Mouse (Mus musculus): ENCODE measurements around the gene C130032M10Rik. TPM values are rescaled to one million over a fixed set of nuclear protein-coding genes. Genes with fewer than 3 reads are reported as not detected.

C130032M10Rik gene
- polyA plus RNA-seq, 1 experiment from 2014 or later: 0.87 TPM

DNA sequence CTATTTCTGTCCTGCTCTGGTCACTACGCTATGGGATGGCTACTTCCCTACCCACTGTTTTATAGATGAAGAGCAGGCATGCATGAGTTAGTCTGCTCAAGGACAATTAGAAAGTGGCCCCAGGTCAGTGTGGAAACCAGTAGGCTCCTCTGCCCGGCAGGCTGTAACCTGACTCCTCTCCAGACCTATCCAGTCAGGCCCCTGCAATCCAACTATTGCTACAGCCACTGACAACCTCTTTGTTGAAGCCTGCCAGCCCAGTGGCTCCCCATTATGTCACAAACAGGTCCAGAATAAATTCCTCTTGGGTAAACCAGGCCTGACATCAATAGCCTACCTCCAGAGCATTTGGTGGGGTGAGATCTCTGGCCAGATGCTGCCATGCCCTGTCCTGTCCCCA lies 21.1 kb downstream of the C130032M10Rik start:
- no peak overlapping the region for H3K4me2 ChIP-seq (ENCODE audit: low read depth, low read length)
- no peak overlapping the region for H3K27ac ChIP-seq (ENCODE audit: low read length)
- no peaks in the 10 kb centered on the region for H3K36me3 ChIP-seq (ENCODE audit: control insufficient read depth, insufficient read depth)
- H3K4me1 ChIP-seq (ENCODE audit: control insufficient read depth, insufficient read depth, low read length): peaks cover 16% of the 10 kb centered on the region
- H3K4me3 ChIP-seq (ENCODE audit: low read length): no peak overlapping the region
- no peaks in the 10 kb centered on the region for H3K9me3 ChIP-seq (replicated peaks; ENCODE audit: control insufficient read depth, low read length)
- no peak overlapping the region for H3K9ac ChIP-seq (ENCODE audit: low read length)
- WGBS: 30% methylated on average over 2 of the region's 2 CpGs
- no peaks in the 10 kb centered on the region for H3K27me3 ChIP-seq (ENCODE audit: control insufficient read depth, insufficient read depth, low read length)
- no peak; the same call in 1 of the 2 replicates for ATAC-seq (replicated peaks; ENCODE audit: extremely low read depth, insufficient read depth, low FRiP score)

DNA sequence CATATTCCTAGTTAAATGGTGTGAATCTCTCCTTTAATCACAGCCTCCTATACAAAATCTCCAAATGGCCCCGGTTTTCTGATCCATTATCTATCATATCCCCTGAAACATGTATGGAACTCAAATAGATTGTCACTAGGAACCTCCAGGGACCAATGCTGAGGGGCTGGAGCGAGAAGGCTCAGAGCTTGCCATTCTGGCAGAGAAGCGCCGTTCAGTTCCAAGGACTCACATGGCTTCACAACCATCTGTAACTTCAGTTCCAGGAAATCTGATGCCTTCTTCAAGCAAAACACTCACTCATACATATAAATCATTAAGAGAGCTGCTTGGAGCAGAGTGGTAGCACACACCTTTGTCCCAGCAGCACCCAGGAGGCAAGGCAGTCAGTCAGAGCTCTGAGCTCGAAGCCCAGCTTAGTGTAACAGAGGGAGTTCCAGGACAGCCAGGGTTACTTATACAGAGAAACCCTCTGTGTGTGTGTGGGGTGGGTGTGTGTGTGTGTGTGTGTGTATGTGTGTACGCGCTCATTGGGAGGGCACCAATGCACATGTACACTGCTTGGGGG lies 23.6 kb downstream of the C130032M10Rik start:
- Histone ChIP-seq H3K27ac (ENCODE audit: low read length) (no peak overlapping the region), H3K4me2 (ENCODE audit: low read depth, low read length) (no peak overlapping the region), H3K9me3 (replicated peaks; ENCODE audit: control insufficient read depth, low read length) (no peaks in the 10 kb centered on the region), H3K4me1 (ENCODE audit: control insufficient read depth, insufficient read depth, low read length) (peaks cover 16% of the 10 kb centered on the region), H3K4me3 (ENCODE audit: low read length) (no peak overlapping the region), H3K9ac (ENCODE audit: low read length) (no peak overlapping the region), H3K36me3 (ENCODE audit: control insufficient read depth, insufficient read depth) (no peaks in the 10 kb centered on the region), H3K27me3 (ENCODE audit: control insufficient read depth, insufficient read depth, low read length) (no peaks in the 10 kb centered on the region)
- ATAC-seq (replicated peaks; ENCODE audit: extremely low read depth, insufficient read depth, low FRiP score): no peak
- 76% methylated on average over 7 of the region's 7 CpGs for WGBS

DNA sequence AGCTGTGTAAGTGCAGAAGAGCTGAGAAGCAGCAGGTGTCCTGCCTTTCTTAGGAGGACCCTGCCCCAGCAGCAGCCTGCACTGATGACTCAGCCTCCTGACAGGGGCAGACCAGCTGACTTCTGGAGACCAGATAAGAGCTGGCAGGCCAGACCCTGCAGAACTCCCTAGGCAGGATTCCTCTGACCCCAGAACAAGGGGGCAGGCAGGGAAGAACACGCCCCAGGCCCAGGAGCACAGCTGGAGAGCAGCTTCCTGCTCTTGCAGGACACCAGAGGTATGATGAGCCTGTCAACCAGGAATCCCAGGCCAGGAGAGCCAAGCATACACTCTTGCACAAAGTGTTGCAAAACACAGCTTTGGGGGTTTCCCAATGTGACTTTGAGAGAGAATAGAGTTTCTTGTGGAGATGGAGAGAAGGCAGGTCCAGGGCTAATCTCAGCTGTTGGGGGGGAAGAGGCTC lies 25.8 kb downstream of the C130032M10Rik start:
- Histone ChIP-seq H3K27me3 (ENCODE audit: control insufficient read depth, insufficient read depth, low read length) (no peaks in the 10 kb centered on the region), H3K9me3 (replicated peaks; ENCODE audit: control insufficient read depth, low read length) (no peaks in the 10 kb centered on the region), H3K27ac (ENCODE audit: low read length) (no peak overlapping the region), H3K36me3 (ENCODE audit: control insufficient read depth, insufficient read depth) (no peaks in the 10 kb centered on the region), H3K4me1 (ENCODE audit: control insufficient read depth, insufficient read depth, low read length) (peaks cover 24% of the 10 kb centered on the region), H3K4me3 (ENCODE audit: low read length) (no peak overlapping the region), H3K4me2 (ENCODE audit: low read depth, low read length) (no peak overlapping the region), H3K9ac (ENCODE audit: low read length) (no peak overlapping the region)
- WGBS: 21% methylated on average over 1 of the region's 1 CpGs
- ATAC-seq (replicated peaks; ENCODE audit: extremely low read depth, insufficient read depth, low FRiP score): peak; percentile 73; the same call in 1 of the 2 replicates

DNA sequence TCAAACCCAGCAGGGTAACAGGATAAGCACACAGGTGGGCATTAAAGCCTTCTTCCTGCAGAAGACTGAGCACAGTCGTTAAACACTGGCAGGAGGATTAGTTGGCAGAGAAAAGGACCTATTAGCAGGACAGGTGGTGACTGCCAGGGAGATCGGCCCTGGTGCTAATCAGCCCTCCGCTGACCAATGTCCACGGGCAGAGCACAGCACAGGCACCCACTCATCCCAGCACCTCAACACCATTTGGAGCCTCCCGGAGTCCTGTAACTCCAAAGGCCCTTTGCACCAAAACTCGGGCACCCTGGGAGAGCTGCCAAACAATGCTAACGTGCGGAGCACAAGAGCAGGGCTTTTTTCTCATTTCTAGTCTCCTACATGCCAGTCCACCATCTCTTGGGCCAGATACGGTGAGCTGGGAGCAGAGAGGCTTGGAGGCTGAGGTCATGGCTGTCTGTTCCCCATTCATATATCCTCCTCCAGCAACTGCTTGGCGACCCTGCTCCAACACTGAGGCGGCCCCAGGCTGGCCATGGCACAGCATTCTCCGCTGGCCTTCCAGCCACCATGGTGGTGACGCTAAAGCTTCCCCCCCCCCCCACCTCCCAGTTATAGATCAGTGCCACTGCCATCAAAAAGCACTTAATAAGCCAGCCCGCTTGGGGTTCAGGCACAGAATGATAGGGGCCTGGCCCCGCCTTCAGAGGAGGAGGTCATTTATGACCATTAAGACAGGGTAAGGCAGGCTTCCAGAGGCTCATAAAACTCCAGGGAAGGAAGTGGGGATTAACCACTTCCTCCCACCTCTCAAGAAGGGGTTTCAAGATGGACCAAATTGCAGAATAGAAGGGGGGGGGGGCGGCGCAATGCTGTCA lies 28.6 kb downstream of the C130032M10Rik start:
- no peak overlapping the region for H3K27ac ChIP-seq (ENCODE audit: low read length)
- WGBS: 58% methylated on average over 17 of the region's 17 CpGs
- no peaks in the 10 kb centered on the region for H3K9me3 ChIP-seq (replicated peaks; ENCODE audit: control insufficient read depth, low read length)
- no peak overlapping the region for H3K4me2 ChIP-seq (ENCODE audit: low read depth, low read length)
- peaks cover 15% of the 10 kb centered on the region for H3K4me1 ChIP-seq (ENCODE audit: control insufficient read depth, insufficient read depth, low read length)
- no peaks in the 10 kb centered on the region for H3K27me3 ChIP-seq (ENCODE audit: control insufficient read depth, insufficient read depth, low read length)
- H3K36me3 ChIP-seq (ENCODE audit: control insufficient read depth, insufficient read depth): no peaks in the 10 kb centered on the region
- no peak overlapping the region for H3K9ac ChIP-seq (ENCODE audit: low read length)
- ATAC-seq (replicated peaks; ENCODE audit: extremely low read depth, insufficient read depth, low FRiP score): no peak
- no peak overlapping the region for H3K4me3 ChIP-seq (ENCODE audit: low read length)

DNA sequence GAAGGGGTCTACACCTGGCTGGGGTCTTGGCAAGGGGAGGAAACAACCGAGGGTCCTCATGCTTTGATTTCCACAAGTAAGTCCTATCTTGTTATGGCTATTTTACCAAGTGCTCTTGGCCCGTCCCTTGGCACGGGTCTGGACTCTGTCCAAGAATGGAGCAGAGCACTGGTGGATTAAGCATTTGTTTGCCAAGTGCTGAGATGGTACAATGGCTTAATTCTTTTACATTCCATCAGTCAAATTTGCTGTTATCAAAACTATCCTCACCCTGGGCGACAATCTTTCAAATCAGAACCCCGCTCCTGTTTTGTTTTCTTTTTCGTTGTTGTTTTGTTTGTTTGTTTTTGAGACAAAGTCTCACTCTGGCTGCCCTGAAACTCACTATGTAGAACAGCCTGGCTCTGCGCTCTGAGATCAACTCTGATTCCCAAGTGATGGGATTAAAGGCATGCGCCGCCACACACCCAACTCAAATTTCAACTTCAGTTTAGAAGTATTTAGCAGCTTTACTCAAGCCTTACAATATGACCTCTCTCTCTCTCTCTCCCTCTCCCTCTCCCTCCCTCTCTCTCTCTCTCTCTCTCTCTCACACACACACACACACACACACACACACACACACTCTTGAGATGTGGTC lies 29.4 kb downstream of the C130032M10Rik start:
- H3K27ac ChIP-seq (ENCODE audit: low read length): no peak overlapping the region
- WGBS: 39% methylated on average over 9 of the region's 9 CpGs
- H3K27me3 ChIP-seq (ENCODE audit: control insufficient read depth, insufficient read depth, low read length): no peaks in the 10 kb centered on the region
- no peak overlapping the region for H3K9ac ChIP-seq (ENCODE audit: low read length)
- H3K9me3 ChIP-seq (replicated peaks; ENCODE audit: control insufficient read depth, low read length): no peaks in the 10 kb centered on the region
- H3K36me3 ChIP-seq (ENCODE audit: control insufficient read depth, insufficient read depth): no peaks in the 10 kb centered on the region
- H3K4me1 ChIP-seq (ENCODE audit: control insufficient read depth, insufficient read depth, low read length): peaks cover 15% of the 10 kb centered on the region
- ATAC-seq (replicated peaks; ENCODE audit: extremely low read depth, insufficient read depth, low FRiP score): no peak
- H3K4me3 ChIP-seq (ENCODE audit: low read length): no peak overlapping the region
- no peak overlapping the region for H3K4me2 ChIP-seq (ENCODE audit: low read depth, low read length)

DNA sequence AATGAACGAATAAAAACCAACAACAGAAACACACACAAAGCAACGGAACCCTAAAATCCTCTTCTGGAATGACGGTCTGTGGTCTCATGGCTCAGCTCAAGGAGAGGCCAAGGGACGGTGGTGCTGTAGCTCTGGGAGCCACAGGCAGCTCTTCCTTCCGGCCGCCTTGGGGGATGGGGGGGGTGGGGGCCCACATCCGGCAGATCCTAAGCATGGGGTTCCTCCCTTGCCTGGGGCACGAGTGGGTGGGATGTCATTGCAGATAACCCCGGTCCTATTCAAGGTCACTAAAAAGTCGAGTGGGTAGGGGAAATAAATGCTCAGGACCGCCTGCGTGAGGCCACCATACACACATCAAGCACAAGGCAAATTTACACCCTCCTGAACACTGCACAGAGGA lies 31.3 kb downstream of the C130032M10Rik start:
- Histone ChIP-seq H3K36me3 (ENCODE audit: control insufficient read depth, insufficient read depth) (no peaks in the 10 kb centered on the region), H3K4me3 (ENCODE audit: low read length) (no peak overlapping the region), H3K9me3 (replicated peaks; ENCODE audit: control insufficient read depth, low read length) (no peaks in the 10 kb centered on the region), H3K27ac (ENCODE audit: low read length) (no peak overlapping the region), H3K4me2 (ENCODE audit: low read depth, low read length) (no peak overlapping the region), H3K27me3 (ENCODE audit: control insufficient read depth, insufficient read depth, low read length) (no peaks in the 10 kb centered on the region), H3K9ac (ENCODE audit: low read length) (no peak overlapping the region), H3K4me1 (ENCODE audit: control insufficient read depth, insufficient read depth, low read length) (peaks cover 8% of the 10 kb centered on the region)
- ATAC-seq (replicated peaks; ENCODE audit: extremely low read depth, insufficient read depth, low FRiP score): peak; percentile 64; the same call in 1 of the 2 replicates
- WGBS: 48% methylated on average over 12 of the region's 12 CpGs

DNA sequence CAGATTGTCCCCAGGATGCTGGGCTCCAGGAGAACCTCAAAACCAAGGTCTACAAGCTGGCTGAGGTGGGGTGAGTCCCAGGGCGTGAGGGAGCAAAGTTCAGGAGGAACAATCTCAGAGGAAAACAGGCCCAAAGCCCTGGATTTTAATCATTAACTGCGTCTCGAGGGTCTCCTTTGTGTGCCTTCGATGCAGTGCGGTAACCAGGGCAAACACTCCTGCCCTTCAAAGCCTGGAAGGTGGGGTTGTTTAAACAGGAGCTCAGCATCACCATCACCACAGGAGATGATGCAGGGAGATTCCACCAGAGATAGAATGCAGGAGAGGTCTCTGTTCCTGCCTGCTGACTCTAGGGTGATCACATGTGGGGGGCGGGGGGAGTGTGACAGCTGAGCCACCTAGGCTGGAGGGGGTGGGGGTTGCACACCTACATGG lies 32.2 kb downstream of the C130032M10Rik start:
- no peak overlapping the region for H3K27ac ChIP-seq (ENCODE audit: low read length)
- no peak overlapping the region for H3K4me2 ChIP-seq (ENCODE audit: low read depth, low read length)
- H3K27me3 ChIP-seq (ENCODE audit: control insufficient read depth, insufficient read depth, low read length): no peaks in the 10 kb centered on the region
- WGBS: 68% methylated on average over 6 of the region's 6 CpGs
- ATAC-seq (replicated peaks; ENCODE audit: extremely low read depth, insufficient read depth, low FRiP score): no peak
- H3K4me3 ChIP-seq (ENCODE audit: low read length): no peak overlapping the region
- no peaks in the 10 kb centered on the region for H3K9me3 ChIP-seq (replicated peaks; ENCODE audit: control insufficient read depth, low read length)
- H3K4me1 ChIP-seq (ENCODE audit: control insufficient read depth, insufficient read depth, low read length): peaks cover 8% of the 10 kb centered on the region
- no peaks in the 10 kb centered on the region for H3K36me3 ChIP-seq (ENCODE audit: control insufficient read depth, insufficient read depth)
- H3K9ac ChIP-seq (ENCODE audit: low read length): no peak overlapping the region

DNA sequence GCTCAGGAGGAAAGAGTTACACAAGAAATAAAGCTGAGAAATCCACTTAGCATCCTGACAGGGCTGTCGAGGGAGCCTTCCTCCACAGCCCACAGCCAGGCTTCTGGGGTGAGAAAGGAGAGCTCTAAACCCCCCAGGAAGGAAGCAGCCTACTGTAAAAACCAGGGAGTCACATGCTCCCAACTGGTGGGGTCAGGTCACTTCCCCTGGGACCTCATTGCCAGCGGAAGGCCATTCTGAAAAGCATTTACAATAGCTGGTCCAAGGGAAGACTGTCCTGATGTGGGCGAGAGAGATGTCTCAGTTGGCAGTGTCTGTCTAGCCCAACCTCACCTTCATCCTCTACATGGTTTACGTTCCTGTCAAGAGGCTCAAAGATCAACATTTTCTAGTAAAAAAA lies 33.0 kb downstream of the C130032M10Rik start:
- Histone ChIP-seq H3K27me3 (ENCODE audit: control insufficient read depth, insufficient read depth, low read length) (no peaks in the 10 kb centered on the region), H3K27ac (ENCODE audit: low read length) (no peak overlapping the region), H3K9me3 (replicated peaks; ENCODE audit: control insufficient read depth, low read length) (no peaks in the 10 kb centered on the region), H3K4me2 (ENCODE audit: low read depth, low read length) (no peak overlapping the region), H3K9ac (ENCODE audit: low read length) (no peak overlapping the region), H3K36me3 (ENCODE audit: control insufficient read depth, insufficient read depth) (no peaks in the 10 kb centered on the region), H3K4me1 (ENCODE audit: control insufficient read depth, insufficient read depth, low read length) (peaks cover 8% of the 10 kb centered on the region), H3K4me3 (ENCODE audit: low read length) (no peak overlapping the region)
- no peak for ATAC-seq (replicated peaks; ENCODE audit: extremely low read depth, insufficient read depth, low FRiP score)
- 56% methylated on average over 4 of the region's 4 CpGs for WGBS

DNA sequence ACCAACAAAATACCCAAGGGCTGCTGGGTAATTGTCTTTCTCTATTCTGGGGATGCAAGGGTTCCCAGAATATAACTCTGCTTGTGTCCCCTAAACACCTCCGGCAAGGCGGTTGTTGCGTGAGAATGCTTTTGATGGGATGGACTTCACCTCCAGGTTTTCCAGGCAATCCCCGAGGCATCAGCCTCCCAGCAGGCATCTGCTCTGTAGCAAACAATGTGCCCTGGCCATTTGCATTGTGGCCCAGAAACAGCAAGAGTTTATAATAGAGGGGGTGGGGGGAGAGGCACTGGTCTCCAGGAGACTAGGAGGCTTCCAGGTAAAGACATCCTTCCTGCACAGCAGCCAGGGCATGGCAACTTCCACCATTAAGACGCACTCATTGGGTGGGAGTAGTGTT lies 33.6 kb downstream of the C130032M10Rik start:
- H3K27ac ChIP-seq (ENCODE audit: low read length): no peak overlapping the region
- no peaks in the 10 kb centered on the region for H3K9me3 ChIP-seq (replicated peaks; ENCODE audit: control insufficient read depth, low read length)
- WGBS: 62% methylated on average over 5 of the region's 5 CpGs
- H3K4me3 ChIP-seq (ENCODE audit: low read length): no peak overlapping the region
- H3K9ac ChIP-seq (ENCODE audit: low read length): no peak overlapping the region
- H3K27me3 ChIP-seq (ENCODE audit: control insufficient read depth, insufficient read depth, low read length): no peaks in the 10 kb centered on the region
- no peak for ATAC-seq (replicated peaks; ENCODE audit: extremely low read depth, insufficient read depth, low FRiP score)
- H3K36me3 ChIP-seq (ENCODE audit: control insufficient read depth, insufficient read depth): no peaks in the 10 kb centered on the region
- peaks cover 10% of the 10 kb centered on the region for H3K4me1 ChIP-seq (ENCODE audit: control insufficient read depth, insufficient read depth, low read length)
- no peak overlapping the region for H3K4me2 ChIP-seq (ENCODE audit: low read depth, low read length)

Measured in heart, embryonic 16.5 days (tissue).